Mouse (Mus musculus) testis, adult 2 months (tissue): ENCODE measurements at regions not wholly inside any gene's neighbourhood (a gene's known extent, or its start where the extent isn't known, plus 50 kb on each side); places are given as distances from the start of the nearest gene placed in this dataset.

Experiments
- CTCF ChIP-seq: fragments of 200-500 bp; IDR thresholded peaks from 2 replicates; pipeline ENCODE4 v1.5.1; 2012; ENCODE audit warnings: low read depth, mild to moderate bottlenecking, inconsistent platforms, low read length, moderate library complexity; ENCODE audit not compliant: control insufficient read depth, insufficient read depth, insufficient replicate concordance
- POLR2A ChIP-seq: fragments of 200-500 bp; IDR thresholded peaks from 2 replicates; pipeline ENCODE4 v1.6.1; 2012; ENCODE audit warnings: low read depth, mild to moderate bottlenecking, inconsistent platforms, low read length, moderate library complexity; ENCODE audit not compliant: control insufficient read depth

- TF ChIP-seq POLR2A (no peak), CTCF (no peak)
These were observed 380.4 kb upstream of the Thbs1 start for GRCm38 (mm10) chr2:117731253-117731652.
